Mouse (Mus musculus) midbrain, embryonic 11.5 days (tissue): ENCODE data around the gene Rtl1. TPM values are rescaled to one million over a fixed set of nuclear protein-coding genes. Genes with fewer than 3 reads are reported as not detected.

ENCODE experiments used
- ATAC-seq: fragments of 200-750 bp; cut with Nextera tagmentation; 2 replicates; pipeline ENCODE4 v1.8.0; 2017; ENCODE audit warnings: moderate TSS enrichment, moderate library complexity; ENCODE audit not compliant: low FRiP score
- DNase-seq: peaks from one replicate; pipeline ENCODE4 v3.0.0; 2015; ENCODE audit warnings: low spot score; ENCODE audit errors: missing footprints
- H3K27ac ChIP-seq: fragments of 300-500 bp; sonication (generic); 2 replicates; pipeline ENCODE4 v1.5.1; 2014; ENCODE audit warnings: low read depth, low read length
- H3K27me3 ChIP-seq: fragments of 300-500 bp; sonication (generic); 2 replicates; pipeline ENCODE4 v1.6.1; 2014; ENCODE audit warnings: mild to moderate bottlenecking, low read length, moderate library complexity, mixed read lengths; ENCODE audit not compliant: control insufficient read depth, insufficient read depth
- H3K36me3 ChIP-seq: fragments of 300-500 bp; sonication (generic); 2 replicates; pipeline ENCODE4 v1.6.1; 2014; ENCODE audit warnings: mild to moderate bottlenecking, low read length, moderate library complexity, mixed read lengths; ENCODE audit not compliant: control insufficient read depth, insufficient read depth
- H3K4me1 ChIP-seq: fragments of 300-500 bp; sonication (generic); 2 replicates; pipeline ENCODE4 v1.6.1; 2014; ENCODE audit warnings: low read length; ENCODE audit not compliant: control insufficient read depth, insufficient read depth
- H3K4me2 ChIP-seq: fragments of 300-500 bp; sonication (generic); 2 replicates; pipeline ENCODE4 v1.6.1; 2014; ENCODE audit warnings: mild to moderate bottlenecking, moderate library complexity
- H3K4me3 ChIP-seq: fragments of 300-500 bp; sonication (generic); 2 replicates; pipeline ENCODE4 v1.5.1; 2014; ENCODE audit warnings: low read depth, low read length
- H3K9ac ChIP-seq: fragments of 300-500 bp; sonication (generic); 2 replicates; pipeline ENCODE4 v1.6.1; 2014; ENCODE audit warnings: low read length
- H3K9me3 ChIP-seq: fragments of 300-500 bp; sonication (generic); 2 replicates; pipeline ENCODE4 v1.6.1; 2016; ENCODE audit warnings: low read length; ENCODE audit not compliant: control insufficient read depth
- WGBS: fragments of 180-500 bp; shearing (Covaris S2); extraction: QIAGEN DNeasy Blood & Tissue Kit; methylation state at CpG from one replicate; pipeline ENCODE4 v1.1.7; 2014; 5-methylcytosine and 5-hydroxymethylcytosine counted together
- polyA plus RNA-seq: library from polyadenylated mRNA; unstranded; fragments of >200 nt; fragmentation: Nextera tagmentation; extraction: Ambion mirVana; gene quantifications from 2 replicates; pipeline ENCODE4 v1.2.1, GENCODE M21; 2014

The Rtl1 gene
- polyA plus RNA-seq, 1 experiment from 2014 or later = 0.59 TPM

- Histone ChIP-seq H3K36me3 (peaks cover 17% of the 10 kb centered on the region), H3K27ac (no peak overlapping the region), H3K4me2 (no peak overlapping the region), H3K4me1 (peaks cover 2% of the 10 kb centered on the region; the same call in 1 of the 2 replicates), H3K27me3 (0 out of 2 replicates have a peak, but pooled peaks cover 2% of the 10 kb centered on the region), H3K4me3 (no peak overlapping the region), H3K9ac (no peak overlapping the region), H3K9me3 (peaks cover 7% of the 10 kb centered on the region)
- ATAC-seq = no peak
- DNase-seq = no peak
- 49% methylated on average over 10 of the region's 10 CpGs for WGBS
Observed at GRCm38 (mm10) chr12:109614416-109614815, 14.3 kb upstream of the Rtl1 start.

DNA sequence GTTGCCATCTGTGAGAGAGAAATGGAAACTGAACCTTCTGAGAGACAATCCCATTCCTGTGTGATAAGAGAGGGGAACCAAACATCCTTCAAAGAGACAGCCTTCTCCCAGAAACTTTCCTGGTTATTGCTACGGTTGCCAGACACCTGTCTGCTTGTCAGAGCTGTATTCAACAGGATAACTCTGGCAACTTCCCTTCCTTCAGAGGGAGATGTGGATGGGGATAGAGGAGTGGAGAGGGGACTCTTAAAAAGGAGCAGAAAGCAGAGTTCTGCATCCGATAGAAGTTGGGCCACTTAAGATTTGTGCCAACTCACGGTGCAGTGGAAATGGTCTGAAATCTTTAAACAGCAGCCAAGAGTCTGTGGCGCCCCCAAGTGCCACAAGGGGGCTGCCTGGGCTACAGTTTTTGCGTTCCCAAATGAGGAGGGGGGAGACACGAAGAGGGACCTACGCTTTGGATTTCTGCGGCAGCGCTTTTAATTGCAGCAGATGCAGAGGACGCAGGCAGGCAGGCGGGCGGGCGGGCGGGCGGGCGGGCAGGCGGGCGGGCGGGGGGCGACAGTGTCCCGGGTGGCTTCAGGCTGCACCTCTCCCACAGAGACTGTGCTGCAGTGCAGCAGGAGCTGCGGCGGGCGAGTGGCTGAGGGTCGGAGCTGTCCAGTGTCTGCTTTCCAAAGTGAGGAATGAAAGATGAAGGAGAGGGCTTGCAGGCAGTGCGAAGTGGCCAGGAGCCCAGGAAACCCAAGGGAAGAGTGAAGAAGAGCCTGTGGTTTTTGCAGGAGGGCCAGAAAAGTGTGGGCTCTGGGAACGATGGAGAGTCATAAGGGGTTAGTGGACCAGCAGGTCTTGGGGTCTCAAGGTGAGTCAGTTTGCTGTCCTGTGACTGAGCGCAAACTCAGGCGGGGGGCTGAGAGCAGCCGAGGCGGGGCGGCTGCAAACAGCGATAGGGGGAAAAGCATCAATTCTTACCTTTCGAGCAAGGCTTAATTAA is 12.6 kb upstream of the Rtl1 start:
- peak; percentile 93 for DNase-seq
- Histone ChIP-seq H3K4me1 (peaks cover 7% of the 10 kb centered on the region), H3K4me2 (peak overlapping the region; percentile 50), H3K9ac (no peak overlapping the region), H3K36me3 (peaks cover 25% of the 10 kb centered on the region), H3K4me3 (peak overlapping the region; percentile 25), H3K27ac (no peak overlapping the region), H3K27me3 (0 out of 2 replicates have a peak, but pooled peaks cover 2% of the 10 kb centered on the region), H3K9me3 (peaks cover 7% of the 10 kb centered on the region)
- WGBS = 51% methylated on average over 34 of the region's 34 CpGs
- no peak for ATAC-seq

- 55% methylated on average over 13 of the region's 13 CpGs for WGBS
- peaks cover 17% of the 10 kb centered on the region for H3K4me1 ChIP-seq
- DNase-seq = no peak
Observed at GRCm38 (mm10) chr12:109608576-109609440, 8.7 kb upstream of the Rtl1 start.

GRCm38 (mm10) chr12:109607953-109608352 is 7.8 kb upstream of the Rtl1 start:
- DNase-seq = no peak

More at GRCm38 (mm10) chr12:109608576-109609440, 8.7 kb upstream of the Rtl1 start:
- H3K36me3 ChIP-seq = peaks cover 23% of the 10 kb centered on the region
- H3K9me3 ChIP-seq = peaks cover 7% of the 10 kb centered on the region
- H3K4me3 ChIP-seq = no peak overlapping the region
- no peak for ATAC-seq
- no peak overlapping the region for H3K9ac ChIP-seq
- 0 out of 2 replicates have a peak, but pooled peaks cover 2% of the 10 kb centered on the region for H3K27me3 ChIP-seq
- H3K4me2 ChIP-seq = no peak overlapping the region
- H3K27ac ChIP-seq = no peak overlapping the region; the same call in 1 of the 2 replicates

GRCm38 (mm10) chr12:109607191-109607590 is 7.1 kb upstream of the Rtl1 start:
- Histone ChIP-seq H3K36me3 (peaks cover 23% of the 10 kb centered on the region), H3K4me1 (peaks cover 17% of the 10 kb centered on the region), H3K27ac (no peak overlapping the region), H3K4me2 (no peak overlapping the region), H3K4me3 (no peak overlapping the region), H3K27me3 (no peaks in the 10 kb centered on the region), H3K9me3 (peaks cover 7% of the 10 kb centered on the region), H3K9ac (no peak overlapping the region)
- DNase-seq (peak; percentile 87), ATAC-seq (no peak)
- WGBS = 47% methylated on average over 9 of the region's 9 CpGs

More at GRCm38 (mm10) chr12:109607953-109608352, 7.8 kb upstream of the Rtl1 start:
- peaks cover 17% of the 10 kb centered on the region for H3K4me1 ChIP-seq
- ATAC-seq = no peak
- no peak overlapping the region for H3K4me3 ChIP-seq
- H3K9me3 ChIP-seq = peaks cover 7% of the 10 kb centered on the region
- H3K4me2 ChIP-seq = no peak overlapping the region
- H3K36me3 ChIP-seq = peaks cover 23% of the 10 kb centered on the region
- WGBS = 40% methylated on average over 9 of the region's 9 CpGs
- no peak overlapping the region for H3K9ac ChIP-seq
- no peak overlapping the region for H3K27ac ChIP-seq
- no peaks in the 10 kb centered on the region for H3K27me3 ChIP-seq

DNA sequence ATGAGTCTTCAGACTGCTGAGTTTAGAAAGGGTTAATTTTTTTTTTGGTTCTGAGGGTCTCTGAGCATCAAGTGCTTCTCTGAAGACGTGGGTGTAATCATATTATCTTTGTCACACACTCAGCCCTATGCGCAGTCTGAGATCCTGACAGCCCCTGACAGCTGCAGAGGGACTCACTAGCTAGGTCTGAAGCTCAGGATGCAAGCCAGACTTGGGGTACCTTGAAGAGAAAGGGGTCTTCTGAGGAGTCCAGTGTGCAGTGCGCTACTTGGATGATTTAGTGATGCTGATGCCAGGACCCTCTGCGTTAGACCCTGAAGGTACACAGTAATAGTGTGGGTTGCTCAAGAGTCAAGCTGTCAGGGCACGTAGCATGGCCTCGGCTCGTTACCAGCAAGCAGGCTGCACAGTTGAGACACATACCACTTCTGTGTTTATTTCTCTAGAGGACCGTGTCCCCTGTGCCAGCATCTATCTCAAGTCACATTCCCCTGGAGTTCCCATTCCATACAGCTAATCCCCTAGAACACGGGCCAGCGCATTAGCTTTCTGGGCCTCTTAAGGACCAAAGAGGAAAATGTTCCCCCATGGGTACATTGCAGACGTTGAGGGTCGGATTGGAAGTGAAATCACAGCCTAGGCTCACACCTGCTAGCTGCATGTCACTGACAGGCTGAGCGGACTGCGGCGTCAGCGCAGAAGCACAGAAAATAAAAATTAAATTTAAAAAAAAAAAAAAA is 5.0 kb upstream of the Rtl1 start:
- H3K27me3 ChIP-seq = no peaks in the 10 kb centered on the region
- H3K4me2 ChIP-seq = no peak overlapping the region
- no peak overlapping the region for H3K27ac ChIP-seq
- ATAC-seq = no peak
- peak; percentile 83 for DNase-seq
- peaks cover 11% of the 10 kb centered on the region for H3K36me3 ChIP-seq
- peaks cover 17% of the 10 kb centered on the region for H3K4me1 ChIP-seq
- no peak overlapping the region for H3K9ac ChIP-seq
- 65% methylated on average over 16 of the region's 16 CpGs for WGBS
- H3K4me3 ChIP-seq = no peak overlapping the region
- no peaks in the 10 kb centered on the region; the same call in 1 of the 2 replicates for H3K9me3 ChIP-seq

DNA sequence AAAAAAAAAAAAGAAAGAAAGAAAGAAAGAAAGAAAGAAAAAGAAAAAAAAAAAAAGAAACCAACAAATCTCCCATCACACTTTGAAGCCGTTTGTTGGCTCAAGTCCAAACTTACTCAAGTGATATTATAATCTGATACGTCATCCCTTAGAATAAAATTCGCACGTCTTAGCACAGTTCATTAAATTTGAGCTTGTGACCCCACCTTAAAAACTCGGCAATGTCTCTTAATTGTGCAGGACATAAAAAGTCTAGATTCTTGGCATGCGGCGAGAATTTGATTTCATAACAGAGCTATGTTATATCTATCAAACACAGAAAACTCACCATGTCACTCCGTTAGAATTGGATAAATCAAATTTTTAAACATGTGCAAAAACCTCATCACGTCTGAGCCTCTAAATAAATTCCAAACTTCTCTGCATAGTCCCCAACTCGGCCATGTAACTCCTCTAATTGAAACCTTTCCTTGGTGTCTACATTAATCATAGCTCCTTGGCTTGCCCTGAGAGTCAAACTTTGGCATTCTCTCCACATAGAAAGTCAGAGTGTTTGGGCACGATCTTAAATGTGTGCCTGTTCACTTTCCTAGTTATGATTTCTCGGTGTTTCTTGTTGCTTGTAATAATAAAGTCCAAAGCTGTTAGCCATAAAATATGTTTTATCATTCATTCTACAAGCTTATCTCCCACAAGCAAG is 1.4 kb downstream of the Rtl1 start:
- ATAC-seq (no peak), DNase-seq (no peak)
- WGBS = 86% methylated on average over 12 of the region's 12 CpGs
- Histone ChIP-seq H3K27ac (no peak overlapping the region), H3K4me1 (no peaks in the 10 kb centered on the region), H3K9ac (no peak overlapping the region), H3K4me2 (no peak overlapping the region), H3K36me3 (no peaks in the 10 kb centered on the region), H3K9me3 (no peaks in the 10 kb centered on the region), H3K4me3 (no peak overlapping the region), H3K27me3 (no peaks in the 10 kb centered on the region)

DNA sequence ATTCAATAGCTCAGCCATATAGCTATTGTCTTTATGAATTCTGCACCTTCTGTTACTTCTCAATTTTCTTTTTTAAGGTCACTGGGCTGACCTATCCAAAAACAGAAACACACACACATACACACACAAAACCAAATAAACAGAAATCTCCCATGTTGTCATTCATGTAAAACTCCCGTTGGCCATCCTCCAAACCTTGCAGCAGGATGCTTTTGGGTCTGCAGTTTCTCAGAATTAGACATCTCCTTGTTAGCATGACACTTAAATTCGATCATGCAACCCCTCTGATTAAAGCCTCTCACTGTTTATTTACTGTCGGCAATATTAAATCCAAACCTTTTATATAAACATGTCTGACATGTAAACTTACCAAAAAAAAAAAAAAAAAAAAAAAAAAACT is 3.4 kb downstream of the Rtl1 start:
- Histone ChIP-seq H3K27me3 (no peaks in the 10 kb centered on the region), H3K4me3 (no peak overlapping the region), H3K9ac (no peak overlapping the region), H3K27ac (no peak overlapping the region), H3K4me1 (no peaks in the 10 kb centered on the region), H3K4me2 (no peak overlapping the region), H3K9me3 (no peaks in the 10 kb centered on the region), H3K36me3 (peaks cover 4% of the 10 kb centered on the region; the same call in 1 of the 2 replicates)
- ATAC-seq (no peak), DNase-seq (no peak)
- WGBS = 81% methylated on average over 3 of the region's 3 CpGs
